Mouse (Mus musculus): ENCODE data around the gene Rbms2.

Rbms2 gene

DNA sequence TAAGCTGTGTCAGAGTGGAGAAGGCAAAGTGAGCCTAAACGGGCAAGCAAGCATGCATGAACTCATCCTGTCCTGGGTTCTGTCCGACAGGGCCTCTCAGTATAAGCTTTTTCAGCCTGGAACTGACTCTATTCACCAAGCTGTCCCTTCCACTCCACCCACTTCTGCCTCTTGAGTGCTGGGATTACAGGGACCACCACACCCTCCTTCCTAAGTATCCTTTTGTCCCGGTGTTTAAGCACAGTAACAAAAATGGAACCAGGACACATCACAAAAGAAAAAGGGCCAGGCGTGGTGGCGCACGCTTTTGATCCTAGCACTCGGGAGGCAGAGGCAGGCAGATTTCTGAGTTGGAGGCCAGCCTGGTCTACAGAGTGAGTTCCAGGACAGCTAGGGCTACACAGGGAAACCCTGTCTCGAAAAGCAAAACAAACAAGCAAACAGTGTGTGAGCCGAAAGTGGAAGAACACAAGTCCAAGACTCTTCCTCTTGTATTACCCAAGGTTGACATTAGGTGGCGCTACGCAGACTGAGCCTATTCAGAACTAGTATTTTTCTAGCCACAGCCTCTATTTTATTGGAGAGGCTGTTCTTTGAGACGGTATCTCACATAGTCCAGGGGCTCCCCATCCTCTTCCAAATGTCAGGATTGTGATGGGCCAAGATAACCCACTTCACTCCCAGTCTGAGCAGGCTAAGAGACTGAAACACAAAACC is 39.7 kb downstream of the Rbms2 start:
- in situ Hi-C loops (cut with MboI, MseI), result loop anchor here (5.0 kb wide), 1 partner anchor 47 kb away; no protein-coding TSS in a partner anchor

DNA sequence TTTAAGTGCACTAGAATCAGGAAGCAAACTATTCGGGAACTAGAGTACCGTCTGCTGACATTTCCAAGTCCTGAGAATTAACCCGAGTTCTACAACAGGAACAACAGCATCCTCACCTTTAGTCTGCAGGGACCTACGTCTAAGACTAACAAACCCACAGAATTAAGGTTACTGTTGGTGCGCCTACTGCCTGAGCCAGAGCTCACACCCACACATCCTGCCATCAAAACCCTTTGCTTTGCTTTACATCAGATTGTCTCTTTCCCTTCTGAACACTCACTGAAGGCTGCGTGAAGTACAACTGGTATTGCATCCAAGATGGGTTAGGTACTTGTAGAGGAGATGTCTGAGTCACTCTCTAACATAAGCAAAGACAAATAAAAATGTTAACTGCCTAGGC is 44.7 kb downstream of the Rbms2 start:
- in situ Hi-C loops (cut with MboI, MseI), result no loop called here

DNA sequence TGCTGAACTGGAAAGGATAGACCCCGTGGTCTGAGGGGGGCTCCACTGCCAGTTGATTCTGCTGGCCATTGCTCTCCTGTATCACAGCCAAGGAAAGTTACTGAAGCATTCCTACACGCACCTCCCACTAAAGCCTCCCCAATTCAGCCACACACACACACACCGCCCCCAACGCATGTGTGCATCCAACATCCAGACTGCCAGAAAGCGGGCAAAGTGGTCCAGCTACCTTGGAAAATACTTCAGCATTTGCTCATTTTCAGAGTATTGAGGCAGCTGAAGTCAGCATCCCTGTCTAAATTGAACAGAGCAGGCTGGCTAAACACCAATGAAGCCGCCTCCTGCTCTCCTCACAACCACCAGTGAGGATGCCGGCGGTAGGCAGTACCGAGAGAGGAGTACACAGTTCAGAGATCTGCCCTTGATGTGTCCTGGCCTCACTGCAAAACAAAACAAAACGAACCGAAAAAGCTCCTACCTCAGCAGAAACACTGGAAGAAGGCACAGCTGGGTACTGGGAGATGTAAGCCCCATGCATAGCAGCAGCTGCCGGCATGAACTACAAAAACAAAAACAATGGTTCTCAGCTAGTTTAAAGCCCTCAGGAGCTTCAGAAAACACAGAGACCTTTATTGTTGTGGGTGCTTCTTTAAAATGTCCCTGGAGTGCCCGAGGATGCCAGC is 46.3 kb downstream of the Rbms2 start:
- in situ Hi-C loops (cut with MboI, MseI), result no loop called here

DNA sequence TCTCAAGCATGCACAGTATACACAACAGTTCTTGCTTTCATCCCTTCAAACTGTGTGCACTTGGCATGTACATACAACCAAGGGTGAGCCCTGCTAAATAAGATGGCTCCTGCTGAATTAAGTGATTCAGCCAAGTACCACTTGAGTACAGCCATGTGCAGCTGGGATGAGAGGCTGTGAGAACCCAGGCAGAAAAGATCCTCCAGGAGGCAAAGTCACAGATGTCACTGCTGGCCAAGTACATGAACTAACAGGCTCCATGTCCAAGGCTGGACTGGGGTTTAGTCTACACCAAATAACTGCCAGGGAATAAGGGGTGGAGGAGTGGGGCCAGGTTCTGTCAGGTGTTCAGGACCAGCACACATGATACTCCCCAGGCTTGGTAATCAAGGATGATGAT is 48.3 kb downstream of the Rbms2 start:
- in situ Hi-C loops (cut with MboI, MseI), result no loop called here

DNA sequence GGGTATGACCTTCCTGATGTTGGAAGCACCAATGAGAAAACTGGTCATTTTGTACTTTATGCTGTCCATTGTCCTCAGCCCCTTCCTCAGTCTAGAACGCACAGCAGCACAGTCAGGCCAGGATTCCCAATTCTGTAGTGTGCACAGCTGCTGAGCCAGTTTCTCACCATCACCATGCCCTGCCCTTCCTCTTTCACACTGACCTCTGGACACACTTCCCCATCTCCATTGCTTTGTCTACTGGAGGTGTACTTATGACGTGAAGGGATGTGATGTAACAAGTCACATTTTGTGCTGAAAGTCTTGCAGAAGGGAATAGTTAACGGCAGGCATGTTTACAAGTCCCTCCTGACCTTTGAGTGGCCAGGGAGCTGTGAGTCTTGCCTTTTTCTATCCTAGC is 48.8 kb downstream of the Rbms2 start:
- in situ Hi-C loops (cut with MboI, MseI), result no loop called here

DNA sequence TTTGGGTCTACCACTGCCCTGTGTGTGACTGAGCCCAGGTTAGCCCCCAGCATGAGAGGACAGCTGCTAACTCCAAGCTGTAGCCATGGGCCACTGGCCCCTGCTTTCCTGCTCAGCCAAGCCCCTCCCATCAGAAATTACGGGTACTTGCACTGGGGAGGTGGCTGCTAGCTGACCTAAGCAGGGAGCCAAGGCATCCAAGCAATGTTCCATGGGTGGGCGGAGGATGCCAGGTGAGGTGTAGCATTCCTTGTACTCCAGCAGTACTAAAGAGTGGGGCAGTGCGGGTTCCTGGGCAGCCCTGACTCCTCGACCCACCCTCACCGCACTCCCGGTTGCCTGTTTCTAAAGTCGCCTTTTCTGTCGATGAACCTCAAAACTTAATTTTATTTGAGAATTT is 52.0 kb downstream of the Rbms2 start:
- in situ Hi-C loops (cut with MboI, MseI), result no loop called here

DNA sequence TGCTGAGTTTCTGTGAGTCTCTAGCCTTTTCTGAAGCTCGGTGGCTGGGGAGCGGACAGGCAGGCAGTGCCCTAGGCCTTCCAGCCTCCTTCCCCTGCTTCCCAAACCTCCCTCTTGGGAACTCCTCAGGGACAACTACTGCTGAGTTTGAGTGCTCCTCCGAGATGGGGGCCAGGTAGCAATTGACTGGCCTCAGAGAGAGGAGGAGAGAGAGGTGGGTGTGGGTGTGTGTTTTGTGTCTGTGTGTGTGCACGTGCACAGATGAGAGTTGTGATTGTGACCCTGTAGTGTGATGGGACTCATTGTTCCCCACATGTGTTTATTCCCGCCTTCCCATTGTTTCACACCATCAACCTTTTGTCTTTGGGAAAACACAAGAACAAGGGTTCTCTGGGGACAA is 52.6 kb downstream of the Rbms2 start:
- in situ Hi-C loops (cut with MboI, MseI), result no loop called here

DNA sequence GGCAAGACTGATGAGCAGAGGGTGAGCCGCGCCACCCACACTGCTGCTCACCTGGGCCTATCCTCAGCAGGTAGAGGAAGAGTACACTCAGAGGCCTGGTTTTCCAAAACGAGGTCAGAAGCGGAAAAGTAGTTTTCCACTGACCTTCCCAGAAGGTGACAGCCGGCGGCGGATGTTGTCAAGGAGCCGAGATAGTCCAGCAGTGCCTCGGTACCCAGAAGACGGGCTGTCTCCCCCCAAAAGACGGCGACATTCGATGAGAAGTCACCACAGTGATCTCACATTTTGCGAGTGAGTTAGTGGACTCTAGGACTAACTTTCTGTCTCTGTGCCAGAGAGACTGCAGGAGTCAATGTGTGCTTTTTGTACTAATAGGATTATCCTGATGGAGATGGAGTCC is 54.1 kb downstream of the Rbms2 start:
- in situ Hi-C loops (cut with MboI, MseI), result no loop called here

DNA sequence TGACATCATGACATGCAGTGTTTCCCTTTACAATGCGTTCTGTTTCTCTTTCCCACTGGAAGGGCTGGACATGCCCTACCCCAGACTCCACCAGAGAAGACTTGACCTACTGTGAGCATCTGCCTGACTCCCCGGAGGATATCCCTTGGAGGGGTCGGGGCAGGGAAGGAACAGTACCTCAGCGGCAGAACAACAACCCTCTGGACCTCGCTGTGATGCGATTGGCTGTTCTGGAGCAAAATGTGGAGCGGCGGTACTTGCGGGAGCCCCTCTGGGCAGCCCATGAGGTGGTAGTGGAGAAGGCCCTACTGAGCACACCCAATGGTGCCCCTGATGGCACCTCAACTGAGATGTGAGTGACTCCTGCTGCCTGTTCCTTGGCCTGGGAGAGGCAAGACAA is 55.3 kb downstream of the Rbms2 start:
- in situ Hi-C loops (cut with MboI, MseI), result no loop called here

DNA sequence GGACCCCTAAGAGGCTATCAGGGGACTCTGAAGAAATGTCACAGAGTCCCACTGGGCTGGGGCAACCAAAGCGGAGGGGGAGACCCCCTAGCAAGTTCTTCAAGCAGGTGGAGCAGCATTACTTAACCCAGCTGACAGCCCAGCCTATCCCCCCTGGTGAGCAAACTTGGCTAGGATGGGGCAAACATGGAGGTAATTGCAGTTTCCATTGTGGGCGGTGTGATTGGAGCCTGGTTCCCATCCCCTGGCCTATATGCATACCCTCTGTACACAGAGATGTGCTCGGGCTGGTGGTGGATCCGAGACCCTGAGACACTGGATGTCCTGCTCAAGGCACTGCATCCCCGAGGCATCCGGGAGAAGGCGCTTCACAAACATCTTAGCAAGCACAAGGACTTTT is 56.3 kb downstream of the Rbms2 start:
- in situ Hi-C loops (cut with MboI, MseI), result no loop called here

DNA sequence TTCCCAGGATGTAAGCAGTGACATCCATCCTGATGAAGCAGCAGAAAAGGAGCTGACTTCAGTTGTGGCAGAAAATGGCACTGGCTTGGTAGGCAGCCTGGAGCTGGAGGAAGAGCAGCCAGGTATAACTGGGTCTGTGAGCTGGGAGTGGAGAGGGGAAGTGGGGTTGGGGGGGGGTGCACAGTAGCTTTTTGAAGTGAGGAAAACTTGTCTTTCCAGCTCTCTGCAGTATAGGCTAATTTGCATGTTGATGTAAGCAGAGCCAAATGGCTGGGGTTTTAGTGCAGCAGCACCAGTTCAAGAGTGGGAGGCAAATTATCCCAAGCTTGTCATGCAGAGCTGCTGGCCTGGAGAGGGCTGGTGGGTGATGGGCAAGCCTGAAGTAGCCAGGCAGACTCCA is 68.9 kb downstream of the Rbms2 start:
- in situ Hi-C loops (cut with MboI, MseI), result no loop called here

DNA sequence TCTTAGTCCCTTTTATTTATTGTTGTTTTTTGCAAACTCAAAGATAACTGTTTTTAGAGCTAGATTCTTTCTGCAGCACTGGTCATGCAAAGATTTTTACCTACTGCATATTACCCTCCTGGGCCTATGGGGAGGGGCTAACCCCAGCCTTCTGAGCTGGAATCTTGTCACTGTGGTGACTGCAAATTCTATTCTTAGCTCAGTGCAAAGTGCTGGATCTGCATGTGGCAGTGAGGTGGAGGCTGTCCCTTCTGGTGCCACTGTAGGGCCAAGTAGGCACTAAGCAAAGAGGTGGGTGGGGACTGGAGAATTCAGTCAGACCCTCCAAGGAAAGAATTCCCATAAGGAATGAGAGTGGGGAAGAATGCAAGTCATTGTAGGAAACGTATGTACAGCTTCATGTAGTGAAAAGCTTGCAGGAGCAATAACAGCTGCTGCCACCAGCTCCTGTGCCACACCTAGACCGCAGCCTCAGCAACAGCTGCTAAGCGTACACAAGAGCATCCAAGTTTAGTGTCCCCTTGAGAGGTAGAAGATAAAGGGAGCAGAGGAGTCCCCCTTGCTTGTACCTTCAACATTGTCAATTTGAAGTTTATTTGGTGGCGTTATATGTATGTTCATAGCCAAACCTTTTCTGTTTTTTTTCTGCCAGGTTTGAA is 69.9 kb downstream of the Rbms2 start:
- in situ Hi-C loops (cut with MboI, MseI), result no loop called here

DNA sequence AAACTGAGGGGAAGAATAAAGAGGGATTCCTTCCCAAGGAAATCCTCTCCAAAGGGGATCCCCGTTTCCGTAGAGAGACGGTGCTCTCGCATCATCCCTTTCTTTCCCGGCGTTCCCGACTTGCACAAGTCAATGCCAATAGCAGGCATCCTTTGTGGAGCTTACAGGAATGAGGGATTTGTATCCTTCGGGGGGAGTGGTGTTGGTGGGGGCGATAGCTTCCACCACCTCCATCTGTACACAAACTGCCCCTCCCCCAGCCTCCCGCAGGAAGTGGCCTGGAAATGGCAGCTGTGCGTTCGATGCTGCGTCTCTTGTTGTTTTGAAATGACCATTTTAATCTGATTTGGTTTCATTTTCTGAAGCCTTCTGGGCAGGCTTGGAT is 82.5 kb downstream of the Rbms2 start:
- in situ Hi-C loops (cut with MboI, MseI), result no loop called here

DNA sequence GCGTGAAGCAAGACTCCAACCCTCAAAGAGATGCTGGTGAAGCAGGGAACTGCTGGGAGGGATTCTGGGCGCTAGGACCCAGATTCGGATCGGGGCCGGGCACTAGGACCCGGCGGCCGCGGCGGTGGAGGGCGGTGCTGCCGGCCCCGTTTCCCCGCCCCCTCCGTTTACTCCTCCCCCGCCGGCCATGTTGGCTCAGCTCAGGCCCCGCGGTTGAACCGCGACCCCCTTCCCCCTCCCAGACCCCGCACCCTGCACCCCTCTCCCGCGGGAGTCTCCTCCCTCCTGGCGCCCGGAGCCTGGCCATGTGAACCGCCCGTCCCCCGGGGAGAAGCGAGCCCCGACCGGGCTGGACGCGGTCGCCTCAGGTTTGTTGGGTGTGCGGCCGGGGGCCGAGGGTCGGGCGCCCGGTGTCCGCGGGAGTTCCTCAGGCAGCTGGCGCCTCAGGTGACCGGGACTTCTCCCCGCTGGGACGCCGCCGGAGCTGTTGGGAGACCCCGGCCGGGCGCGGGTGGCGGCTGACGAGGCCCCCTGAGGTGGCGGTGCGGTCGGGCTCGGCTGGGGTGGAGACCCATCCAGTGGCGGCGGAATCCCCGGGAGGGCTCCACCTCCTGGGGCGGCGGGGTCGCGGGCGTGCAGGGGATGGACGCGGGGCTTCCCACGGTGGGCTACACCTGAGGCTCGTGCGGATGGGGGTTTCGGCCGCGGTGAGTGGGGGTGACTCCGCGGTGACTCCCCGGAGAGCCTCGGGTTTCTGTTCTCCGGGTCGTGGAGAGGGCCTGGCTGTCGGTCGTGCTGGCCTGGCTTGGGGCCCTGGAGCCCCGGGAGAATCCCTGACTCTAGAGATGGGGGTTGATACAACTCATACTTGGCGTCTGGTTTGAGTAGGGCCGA is 83.2 kb downstream of the Rbms2 start:
- in situ Hi-C loops (cut with MboI, MseI), result no loop called here

DNA sequence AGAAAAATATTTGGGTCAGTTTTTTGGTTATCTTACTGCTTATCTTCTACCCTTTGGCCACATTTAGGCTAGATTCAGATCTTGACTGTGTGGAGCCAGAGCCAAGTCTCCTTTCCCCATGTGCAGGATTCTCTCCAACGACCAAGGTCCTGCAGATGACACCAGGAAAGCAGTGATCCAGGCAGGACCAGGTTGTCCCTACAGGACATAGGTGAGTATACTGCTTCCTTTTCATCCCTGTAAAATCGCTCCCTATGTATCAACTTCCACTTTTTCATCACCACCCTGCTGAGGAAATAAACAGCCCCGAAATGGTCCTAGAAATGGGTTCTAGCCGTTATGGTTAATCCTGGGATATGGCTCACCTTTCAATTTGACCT is 83.8 kb downstream of the Rbms2 start:
- in situ Hi-C loops (cut with MboI, MseI), result no loop called here

DNA sequence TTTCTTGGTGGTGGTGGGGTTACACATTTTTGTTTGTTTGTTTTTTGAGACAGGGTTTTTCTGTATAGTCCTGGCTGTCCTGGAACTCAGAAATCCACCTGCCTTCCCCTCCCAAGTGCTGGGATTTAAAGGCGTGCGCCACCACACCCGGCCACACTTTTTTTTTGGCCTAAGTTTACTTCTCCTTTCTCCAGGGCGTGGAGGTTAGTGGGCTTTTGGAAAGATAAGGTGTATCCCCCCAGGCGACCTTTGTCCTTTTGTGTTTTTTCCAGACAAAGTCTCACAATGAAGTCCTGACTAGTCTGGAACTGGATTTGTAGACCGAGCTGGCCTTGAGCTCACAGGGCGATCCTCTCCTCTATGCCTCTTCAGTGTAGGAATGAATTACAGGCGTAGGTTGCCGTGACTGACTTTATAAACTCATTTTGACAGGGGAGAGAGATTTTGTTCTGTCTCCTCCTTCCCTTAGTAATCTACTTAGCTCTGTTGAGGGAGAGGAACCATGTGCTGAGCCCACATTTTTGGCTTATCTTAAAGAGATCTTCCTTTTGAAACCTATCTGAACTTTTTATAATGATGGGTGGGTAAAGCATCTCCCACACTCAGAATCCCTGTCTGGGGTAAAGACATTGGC is 85.0 kb downstream of the Rbms2 start:
- in situ Hi-C loops (cut with MboI, MseI), result no loop called here

DNA sequence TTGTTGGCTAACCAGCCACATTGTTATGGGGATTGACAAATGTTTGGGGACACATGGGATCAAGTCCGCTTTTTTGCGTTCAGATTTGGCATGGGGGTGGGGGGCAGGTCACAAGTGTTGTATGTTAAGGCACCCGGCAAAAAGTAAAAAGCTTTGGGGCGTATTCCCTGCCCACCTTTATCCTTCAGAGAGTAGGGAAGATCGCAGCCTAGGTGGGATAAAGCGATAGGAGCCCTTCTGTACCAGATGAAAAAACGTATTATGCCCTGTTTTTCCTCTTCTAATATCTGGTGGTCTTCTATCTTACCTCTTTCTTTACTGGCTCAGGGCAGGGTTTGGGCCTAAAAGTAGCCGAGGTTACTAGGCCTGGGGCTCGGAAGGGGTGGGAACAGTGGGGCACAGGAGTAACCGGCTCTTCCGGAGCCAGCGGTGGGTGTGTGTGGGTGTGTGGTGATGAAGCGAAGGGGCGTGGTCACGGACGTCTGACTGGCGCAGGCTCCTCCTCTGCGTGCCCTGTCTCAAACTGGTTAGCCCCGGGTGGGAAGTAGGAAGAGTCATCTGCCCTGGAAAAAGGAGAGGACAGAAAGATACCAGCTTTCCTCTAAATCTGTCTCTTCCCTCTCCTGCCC is 85.6 kb downstream of the Rbms2 start:
- in situ Hi-C loops (cut with MboI, MseI), result loop anchor here (5.0 kb wide), 1 partner anchor 98 kb away; the partner anchor contains the start of gene Gls2

DNA sequence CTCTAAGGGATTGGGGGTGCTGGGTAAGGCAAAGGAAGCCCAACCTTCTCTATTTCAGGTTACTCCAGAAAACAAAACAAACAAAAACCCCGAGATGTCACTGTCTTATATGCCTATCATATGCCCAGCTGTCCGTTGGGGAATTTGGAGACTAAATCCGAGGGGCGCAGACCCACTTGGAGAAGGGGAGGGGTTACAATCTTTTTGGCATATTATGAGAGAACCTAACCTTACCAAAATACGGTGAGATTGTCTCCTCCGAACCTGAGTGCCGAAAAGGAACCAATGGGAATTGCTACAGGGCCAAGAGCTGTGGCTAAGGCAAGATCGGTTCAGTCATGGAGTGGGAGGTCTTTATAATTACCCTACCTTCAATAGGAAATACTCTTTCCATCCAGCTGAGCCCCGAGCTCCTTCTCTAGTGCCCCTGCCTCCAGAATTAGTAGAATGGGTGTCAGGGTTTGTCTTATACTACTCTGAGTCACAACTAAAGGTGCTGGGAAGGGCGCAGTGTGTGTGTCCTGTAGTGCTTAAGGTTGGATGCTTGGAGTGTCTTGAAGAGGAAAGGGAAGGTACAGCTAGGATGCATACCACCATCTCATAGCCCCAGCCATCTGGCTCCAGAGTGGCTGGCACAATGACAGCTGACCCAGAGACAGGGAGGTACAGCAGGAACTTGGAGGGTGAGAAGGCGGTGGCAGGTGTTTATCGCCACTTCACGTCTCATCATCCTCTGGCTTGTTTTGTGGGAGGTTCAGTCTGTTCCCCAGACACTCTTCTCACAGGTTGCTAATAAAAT is 86.4 kb downstream of the Rbms2 start:
- in situ Hi-C loops (cut with MboI, MseI), result loop anchor here (5.0 kb wide), 1 partner anchor 99 kb away; the partner anchor contains the start of gene Gls2

DNA sequence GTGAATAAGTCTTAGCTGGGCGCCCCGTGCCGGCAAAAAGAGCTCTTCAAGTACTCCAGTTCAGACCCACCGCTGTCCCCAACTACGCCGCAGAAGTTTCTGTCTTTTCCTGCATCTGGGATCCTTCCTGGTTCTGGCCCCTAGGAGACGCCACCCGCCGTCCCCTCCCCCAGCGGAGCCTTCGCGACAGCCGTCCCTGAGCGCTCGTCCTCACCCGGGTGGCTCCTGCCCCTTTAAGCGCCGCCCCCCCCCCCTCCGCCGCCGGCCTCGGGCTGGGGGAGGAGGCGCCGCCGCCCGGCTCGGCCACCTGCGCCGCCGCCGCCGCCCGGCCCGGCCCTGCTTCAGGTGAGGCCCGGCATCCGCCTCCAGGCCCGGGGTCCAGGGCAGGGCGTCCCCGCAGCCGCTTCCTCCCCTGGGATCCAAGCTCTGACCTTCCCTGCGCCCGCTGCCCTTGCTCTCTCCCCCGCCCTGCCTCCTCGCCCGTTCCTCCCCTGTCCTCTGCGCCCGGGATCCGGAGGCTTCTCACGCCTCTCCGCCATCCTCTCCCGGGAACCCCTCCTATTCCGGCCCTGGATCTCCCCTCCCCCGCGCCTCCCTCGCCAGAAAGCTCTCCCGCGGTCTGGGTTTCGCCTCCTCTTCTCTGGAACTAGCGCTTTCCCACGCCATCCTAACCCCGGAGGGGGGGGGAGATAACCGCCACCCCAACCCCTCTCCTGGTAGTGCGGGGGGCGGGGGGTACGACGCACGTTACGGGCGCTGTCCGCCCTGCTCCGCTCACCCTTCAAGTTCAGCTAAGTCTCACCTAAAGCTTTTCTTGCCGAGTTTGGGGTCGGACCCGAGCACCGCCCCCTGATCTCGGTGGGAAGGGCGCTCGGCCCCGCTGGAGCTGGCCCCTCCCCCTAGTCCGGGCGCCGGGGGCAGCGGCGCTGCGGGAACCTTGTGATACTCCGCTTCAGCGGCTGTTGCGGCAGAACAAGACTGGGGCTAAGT is 87.3 kb downstream of the Rbms2 start:
- in situ Hi-C loops (cut with MboI, MseI), result loop anchor here (5.0 kb wide), 1 partner anchor 100 kb away; the partner anchor contains the start of gene Gls2
